Mouse (Mus musculus) hindbrain, embryonic 12.5 days (tissue): ENCODE results near the gene Zfp3. TPM values are rescaled to one million over a fixed set of nuclear protein-coding genes. Genes with fewer than 3 reads are reported as not detected.
"Not testable (repeated sequence)": the region's sequence is repeated elsewhere in the genome, so short reads cannot be mapped to it uniquely, and the experiment has no call there.

Source experiments
- ATAC-seq: fragments of 200-750 bp; cut with Nextera tagmentation; 2 replicates; pipeline ENCODE4 v1.8.0; 2017; ENCODE audit warnings: moderate TSS enrichment; ENCODE audit not compliant: low FRiP score
- H3K27ac ChIP-seq: fragments of 300-500 bp; sonication (generic); 2 replicates; pipeline ENCODE4 v1.5.1; 2016; ENCODE audit warnings: mild to moderate bottlenecking
- H3K27me3 ChIP-seq: fragments of 300-500 bp; sonication (generic); 2 replicates; pipeline ENCODE4 v1.6.1; 2016; ENCODE audit warnings: mild to moderate bottlenecking
- H3K36me3 ChIP-seq: fragments of 300-500 bp; sonication (generic); 2 replicates; pipeline ENCODE4 v1.6.1; 2016; ENCODE audit warnings: mild to moderate bottlenecking
- H3K4me1 ChIP-seq: fragments of 300-500 bp; sonication (generic); 2 replicates; pipeline ENCODE4 v1.6.1; 2016
- H3K4me2 ChIP-seq: fragments of 300-500 bp; sonication (generic); replicated peaks from 2 replicates; pipeline ENCODE4 v1.6.1; 2016; ENCODE audit warnings: mild to moderate bottlenecking
- H3K4me3 ChIP-seq: fragments of 300-500 bp; sonication (generic); 2 replicates; pipeline ENCODE4 v1.5.1; 2016; ENCODE audit warnings: mild to moderate bottlenecking
- H3K9ac ChIP-seq: fragments of 300-500 bp; sonication (generic); 2 replicates; pipeline ENCODE4 v1.6.1; 2016; ENCODE audit warnings: mild to moderate bottlenecking, moderate library complexity
- H3K9me3 ChIP-seq: fragments of 300-500 bp; sonication (generic); replicated peaks from 2 replicates; pipeline ENCODE4 v1.6.1; 2016; ENCODE audit warnings: mild to moderate bottlenecking
- WGBS: fragments of 180-500 bp; shearing (Covaris S2); methylation state at CpG from one replicate; pipeline ENCODE4 v1.1.7; 2016; 5-methylcytosine and 5-hydroxymethylcytosine counted together
- polyA plus RNA-seq: library from polyadenylated mRNA; unstranded; fragments of >200 nt; fragmentation: Nextera tagmentation; extraction: Ambion mirVana; gene quantifications from 2 replicates; pipeline ENCODE4 v1.2.1, GENCODE M21; 2016

Gene Zfp3
- polyA plus RNA-seq, 1 experiment from 2014 or later: 11.1 TPM

GRCm38 (mm10) chr11:70741603-70742002, 22.4 kb upstream of the Zfp3 start:
- no peak overlapping the region for H3K4me2 ChIP-seq
- no peak for ATAC-seq
- no peaks in the 10 kb centered on the region for H3K27me3 ChIP-seq
- H3K27ac ChIP-seq: no peak overlapping the region
- no peaks in the 10 kb centered on the region for H3K4me1 ChIP-seq
- H3K36me3 ChIP-seq: no peaks in the 10 kb centered on the region
- H3K9me3 ChIP-seq: no peaks in the 10 kb centered on the region
- no peak overlapping the region for H3K9ac ChIP-seq
- H3K4me3 ChIP-seq: no peak overlapping the region
- WGBS: 89% methylated on average over 3 of the region's 3 CpGs

DNA sequence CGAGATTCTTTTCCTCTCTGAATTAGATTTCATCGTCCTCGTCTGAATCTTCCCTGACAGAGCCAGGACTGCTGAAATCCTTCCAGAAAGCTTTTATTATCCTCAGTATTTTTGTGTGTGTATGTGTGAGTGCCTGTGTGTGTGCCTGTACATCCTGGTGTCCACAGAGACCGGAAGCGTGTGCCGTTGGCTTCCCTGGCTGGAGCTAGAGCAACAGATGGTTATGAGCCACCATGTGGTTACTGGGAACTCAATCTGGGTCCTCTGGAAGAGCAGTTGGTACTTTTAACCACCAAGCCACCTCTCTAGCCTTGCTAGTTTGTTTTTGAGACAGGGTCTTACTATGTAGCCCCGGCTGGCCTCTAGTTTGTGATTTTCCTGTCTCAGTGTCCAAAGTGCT, 21.9 kb upstream of the Zfp3 start:
- Histone ChIP-seq H3K4me3 (no peak overlapping the region), H3K4me1 (no peaks in the 10 kb centered on the region), H3K9ac (no peak overlapping the region), H3K36me3 (no peaks in the 10 kb centered on the region), H3K27me3 (no peaks in the 10 kb centered on the region), H3K27ac (no peak overlapping the region), H3K4me2 (no peak overlapping the region), H3K9me3 (no peaks in the 10 kb centered on the region)
- ATAC-seq: no peak
- 81% methylated on average over 7 of the region's 7 CpGs for WGBS

- no peak overlapping the region for H3K27ac ChIP-seq
- H3K4me1 ChIP-seq: no peaks in the 10 kb centered on the region
- ATAC-seq: no peak
- no peak overlapping the region for H3K4me3 ChIP-seq
- H3K4me2 ChIP-seq: no peak overlapping the region
- H3K9ac ChIP-seq: no peak overlapping the region
- no peaks in the 10 kb centered on the region for H3K9me3 ChIP-seq
- 76% methylated on average over 12 of the region's 12 CpGs for WGBS
- H3K27me3 ChIP-seq: no peaks in the 10 kb centered on the region
- H3K36me3 ChIP-seq: no peaks in the 10 kb centered on the region
Observed at GRCm38 (mm10) chr11:70742581-70743459, 21.2 kb upstream of the Zfp3 start.

GRCm38 (mm10) chr11:70745636-70746035, 18.4 kb upstream of the Zfp3 start:
- Histone ChIP-seq H3K4me1 (no peaks in the 10 kb centered on the region), H3K9me3 (no peaks in the 10 kb centered on the region)
- ATAC-seq: no peak

GRCm38 (mm10) chr11:70747876-70748545, 16.0 kb upstream of the Zfp3 start:
- Histone ChIP-seq H3K9me3 (no peaks in the 10 kb centered on the region), H3K27me3 (no peaks in the 10 kb centered on the region), H3K4me1 (no peaks in the 10 kb centered on the region), H3K27ac (no peak overlapping the region), H3K4me2 (no peak overlapping the region), H3K9ac (no peak overlapping the region), H3K4me3 (no peak overlapping the region), H3K36me3 (no peaks in the 10 kb centered on the region)
- ATAC-seq: no peak
- WGBS: 92% methylated on average over 4 of the region's 4 CpGs

More at GRCm38 (mm10) chr11:70745636-70746035, 18.4 kb upstream of the Zfp3 start:
- Histone ChIP-seq H3K4me2 (no peak overlapping the region), H3K4me3 (no peak overlapping the region), H3K9ac (no peak overlapping the region), H3K27ac (no peak overlapping the region), H3K27me3 (no peaks in the 10 kb centered on the region), H3K36me3 (no peaks in the 10 kb centered on the region)
- WGBS: 85% methylated on average over 7 of the region's 7 CpGs

DNA sequence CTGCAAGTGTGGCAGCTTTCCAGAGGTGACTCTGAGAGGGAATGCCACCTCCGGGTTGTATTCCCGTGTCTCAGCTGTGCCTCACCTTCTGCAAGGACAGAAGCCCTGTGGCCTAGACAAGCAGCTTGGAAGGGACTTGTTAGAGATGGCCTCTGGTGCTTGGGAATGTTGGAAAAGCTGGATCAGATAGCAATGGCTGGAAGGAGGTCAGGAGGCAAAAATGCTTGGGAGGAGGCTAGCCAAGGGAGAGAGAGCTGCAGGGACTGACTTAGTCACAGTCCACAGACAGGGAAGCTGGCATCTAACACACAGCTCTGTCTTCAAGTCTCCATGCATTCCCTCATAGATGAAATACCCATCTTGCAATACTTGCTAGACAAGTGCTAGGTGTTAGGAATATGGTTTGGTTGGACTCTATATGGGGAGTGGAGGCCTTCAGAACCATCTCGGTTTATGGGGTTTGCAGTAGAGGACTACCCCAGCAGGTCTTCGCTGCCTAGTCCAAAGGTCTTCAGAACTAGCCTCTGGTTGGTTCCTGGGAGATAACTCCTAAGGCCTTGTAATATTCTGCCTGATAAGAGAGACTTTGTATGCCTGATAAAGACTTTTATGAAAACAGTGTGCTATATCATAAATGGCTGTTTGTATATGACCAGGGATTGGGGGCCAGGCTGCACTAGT, 11.5 kb upstream of the Zfp3 start:
- H3K4me3 ChIP-seq: no peak overlapping the region
- H3K4me2 ChIP-seq: no peak overlapping the region
- ATAC-seq: no peak
- H3K9ac ChIP-seq: no peak overlapping the region
- WGBS: 82% methylated on average over 4 of the region's 4 CpGs
- no peaks in the 10 kb centered on the region for H3K4me1 ChIP-seq
- no peaks in the 10 kb centered on the region for H3K9me3 ChIP-seq
- no peaks in the 10 kb centered on the region for H3K27me3 ChIP-seq
- no peak overlapping the region for H3K27ac ChIP-seq
- H3K36me3 ChIP-seq: no peaks in the 10 kb centered on the region

DNA sequence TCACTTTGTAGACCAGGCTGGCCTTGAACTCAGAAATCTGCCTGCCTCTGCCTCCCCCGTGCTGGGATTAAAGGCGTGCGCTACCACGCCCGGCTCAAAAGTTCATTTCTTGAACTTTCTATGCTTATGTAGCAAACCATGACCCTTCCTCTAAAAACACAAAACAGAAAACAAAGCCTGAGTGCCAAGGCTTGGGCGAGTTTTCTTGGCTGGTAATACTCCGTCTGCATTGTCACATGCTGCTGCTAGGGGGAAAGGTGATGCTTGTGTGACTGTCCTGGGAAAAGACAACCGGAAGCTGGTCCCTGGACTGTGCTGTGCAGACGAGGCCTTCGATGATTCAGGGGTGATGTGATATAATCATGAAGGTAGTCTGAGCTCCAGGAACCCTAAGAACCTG, 10.9 kb upstream of the Zfp3 start:
- Histone ChIP-seq H3K9ac (no peak overlapping the region), H3K27ac (no peak overlapping the region), H3K4me1 (no peaks in the 10 kb centered on the region), H3K4me3 (no peak overlapping the region), H3K27me3 (no peaks in the 10 kb centered on the region), H3K9me3 (no peaks in the 10 kb centered on the region), H3K4me2 (no peak overlapping the region), H3K36me3 (no peaks in the 10 kb centered on the region)
- WGBS: 91% methylated on average over 10 of the region's 10 CpGs
- no peak for ATAC-seq

GRCm38 (mm10) chr11:70754476-70754875, 9.5 kb upstream of the Zfp3 start:
- Histone ChIP-seq H3K4me3 (no peak overlapping the region), H3K4me1 (no peaks in the 10 kb centered on the region), H3K27ac (no peak overlapping the region), H3K36me3 (no peaks in the 10 kb centered on the region), H3K9ac (no peak overlapping the region), H3K4me2 (no peak overlapping the region), H3K27me3 (no peaks in the 10 kb centered on the region), H3K9me3 (no peaks in the 10 kb centered on the region)
- no peak for ATAC-seq
- 76% methylated on average over 4 of the region's 4 CpGs for WGBS

- Histone ChIP-seq H3K4me1 (no peaks in the 10 kb centered on the region), H3K4me2 (no peak overlapping the region), H3K36me3 (no peaks in the 10 kb centered on the region), H3K9me3 (no peaks in the 10 kb centered on the region), H3K27me3 (no peaks in the 10 kb centered on the region), H3K27ac (no peak overlapping the region), H3K4me3 (no peak overlapping the region), H3K9ac (no peak overlapping the region)
- WGBS: 64% methylated on average over 7 of the region's 7 CpGs
- ATAC-seq: no peak
Observed at GRCm38 (mm10) chr11:70754958-70755357, 9.1 kb upstream of the Zfp3 start.

- WGBS: 15% methylated on average over 7 of the region's 7 CpGs
- no peaks in the 10 kb centered on the region for H3K9me3 ChIP-seq
- ATAC-seq: no peak
- H3K4me1 ChIP-seq: no peaks in the 10 kb centered on the region
- H3K4me2 ChIP-seq: no peak overlapping the region
- H3K9ac ChIP-seq: no peak overlapping the region
- H3K36me3 ChIP-seq: no peaks in the 10 kb centered on the region
- H3K27ac ChIP-seq: no peak overlapping the region
- H3K27me3 ChIP-seq: no peaks in the 10 kb centered on the region
- no peak overlapping the region for H3K4me3 ChIP-seq
Observed at GRCm38 (mm10) chr11:70755645-70756044, 8.4 kb upstream of the Zfp3 start.

DNA sequence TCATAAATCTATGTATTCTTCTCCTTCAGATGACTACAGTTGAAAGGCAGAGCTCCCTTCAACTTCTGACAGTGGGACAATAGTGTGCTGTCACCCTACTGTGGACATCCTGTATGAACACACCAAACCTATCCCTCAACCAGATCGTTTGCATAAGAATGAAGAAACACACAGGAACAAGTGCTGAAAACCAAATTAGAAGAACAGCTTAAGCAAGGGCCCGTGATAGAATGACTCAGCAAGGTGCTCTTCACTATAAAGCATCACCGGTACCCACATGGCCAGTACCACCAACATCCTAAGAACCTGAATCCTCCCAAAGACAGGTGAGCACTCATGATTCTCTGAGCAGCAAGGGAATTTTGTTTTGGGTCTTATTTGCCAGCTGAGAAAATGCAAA, 3.6 kb upstream of the Zfp3 start:
- not testable (repeated sequence) for H3K9me3 ChIP-seq, H3K27ac ChIP-seq
- WGBS: 61% methylated on average over 3 of the region's 3 CpGs

GRCm38 (mm10) chr11:70762641-70763040, 1.4 kb upstream of the Zfp3 start:
- ATAC-seq: no peak
- Histone ChIP-seq H3K27ac (no peak overlapping the region), H3K4me1 (peaks cover 4% of the 10 kb centered on the region; the same call in 1 of the 2 replicates), H3K36me3 (0 out of 2 replicates have a peak, but pooled peaks cover 4% of the 10 kb centered on the region), H3K4me2 (no peak overlapping the region), H3K27me3 (no peaks in the 10 kb centered on the region), H3K9me3 (no peaks in the 10 kb centered on the region), H3K4me3 (no peak overlapping the region), H3K9ac (no peak overlapping the region)
- WGBS: 86% methylated on average over 9 of the region's 9 CpGs

More for the DNA sequence above, 3.6 kb upstream of the Zfp3 start:
- not testable (repeated sequence) for H3K27me3 ChIP-seq, H3K4me1 ChIP-seq, H3K4me3 ChIP-seq, H3K9ac ChIP-seq, H3K36me3 ChIP-seq, ATAC-seq, H3K4me2 ChIP-seq
